8 mouse cellular contexts compared by ENCODE assay signal in the genomic region with DNA sequence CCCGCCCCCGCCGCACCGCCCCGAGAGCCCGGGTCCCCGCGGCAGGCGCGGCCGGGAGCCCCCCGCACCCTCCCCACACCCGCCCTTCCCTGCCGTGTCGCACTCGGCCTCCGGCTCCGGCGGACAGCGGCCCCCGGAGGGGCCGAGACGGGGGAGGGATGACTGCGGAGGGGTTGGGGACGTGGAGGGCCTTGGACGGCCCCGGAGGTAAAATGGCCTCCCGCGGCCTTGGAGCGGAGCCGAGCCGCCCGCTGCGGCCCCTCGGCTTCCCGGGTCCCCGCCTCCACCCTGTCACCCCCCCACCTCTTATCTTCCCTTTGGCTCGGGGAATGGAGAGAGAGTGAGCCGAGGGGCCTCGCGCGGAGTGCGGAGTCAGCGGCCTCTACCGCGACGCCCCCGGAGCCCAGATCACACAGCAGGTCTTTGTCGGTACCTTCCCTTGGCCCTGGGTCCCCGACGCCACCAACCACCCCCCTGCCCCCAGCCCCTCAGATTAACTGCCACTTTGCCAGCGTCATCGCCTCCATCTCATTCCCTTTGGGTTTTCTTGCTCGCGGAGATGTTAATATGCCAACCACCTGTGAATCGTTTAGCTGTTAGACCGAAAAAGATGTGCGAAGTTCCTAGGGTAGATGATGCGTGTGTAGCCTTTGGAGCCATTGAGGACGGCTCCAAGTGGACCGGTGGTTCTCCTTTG. TPM values are rescaled to one million over a fixed set of nuclear protein-coding genes. Genes with fewer than 3 reads are reported as not detected.
DNase-seq lines count a peak whose midpoint lies in the region; ATAC-seq and TF ChIP-seq lines count a peak whose summit lies in the region.

No protein-coding gene starts in this region.

- H3K9ac ChIP-seq in embryonic facial prominence, embryonic 12.5 days, result peak overlapping the region; percentile 98
- peak overlapping the region; percentile 99 for H3K9ac ChIP-seq in heart, postnatal 0 days (replicated peaks; ENCODE audit: low read depth, low read length)

- TF ChIP-seq EP300 in heart, postnatal 0 days (IDR thresholded peaks at IDR 0.05; ENCODE audit: low read depth), result no peak

- ATAC-seq in embryonic facial prominence, embryonic 12.5 days (ENCODE audit: insufficient number of reproducible peaks, insufficient read depth, low FRiP score, low TSS enrichment), result peak; percentile 43
- ATAC-seq in heart, postnatal 0 days (ENCODE audit: insufficient read depth, low read depth), result peak; percentile 78

- peak; percentile 19 for DNase-seq in gastrocnemius, adult 18-20 months (ENCODE audit: low spot score)
- no peak for DNase-seq in gastrocnemius, adult 8-10 months (ENCODE audit: low spot score in 2 of 2)
- peak; percentile 63 to 79 for DNase-seq in adrenal gland, postnatal 36 days
- peak; percentile 85 for DNase-seq in heart, postnatal 0 days (ENCODE audit: low spot score)
- DNase-seq in kidney, postnatal 36 days, result peak; percentile 29 to 68
- peak; percentile 61 for DNase-seq in midbrain, embryonic 10.5 days (ENCODE audit: low spot score)
- DNase-seq in spleen, postnatal 10 days (ENCODE audit: low spot score in 2 of 2), result peak; percentile 57 to 60

- H3K4me3 ChIP-seq in embryonic facial prominence, embryonic 12.5 days, result peak overlapping the region; percentile 98
- H3K4me3 ChIP-seq in heart, postnatal 0 days (ENCODE audit: low read depth, low read length), result peak overlapping the region; percentile 86
- H3K4me3 ChIP-seq in midbrain, embryonic 10.5 days, result peak overlapping the region; percentile 99

- 0 out of 2 replicates have a peak, but pooled peaks cover 2% of the 10 kb centered on the region for H3K36me3 ChIP-seq in embryonic facial prominence, embryonic 12.5 days
- 0 out of 2 replicates have a peak, but pooled peaks cover 6% of the 10 kb centered on the region for H3K36me3 ChIP-seq in heart, postnatal 0 days (replicated peaks; ENCODE audit: control insufficient read depth, insufficient read depth, low read length)
- peaks cover 17% of the 10 kb centered on the region for H3K36me3 ChIP-seq in midbrain, embryonic 10.5 days

- no peaks in the 10 kb centered on the region for H3K9me3 ChIP-seq in embryonic facial prominence, embryonic 12.5 days
- no peaks in the 10 kb centered on the region for H3K9me3 ChIP-seq in heart, postnatal 0 days (replicated peaks; ENCODE audit: control insufficient read depth, low read length)
- no peaks in the 10 kb centered on the region for H3K9me3 ChIP-seq in midbrain, embryonic 10.5 days (replicated peaks)

- 0 out of 2 replicates have a peak, but pooled peaks cover 3% of the 10 kb centered on the region for H3K4me1 ChIP-seq in embryonic facial prominence, embryonic 12.5 days
- H3K4me1 ChIP-seq in heart, postnatal 0 days (ENCODE audit: control insufficient read depth, insufficient read depth), result 0 out of 2 replicates have a peak, but pooled peaks cover 9% of the 10 kb centered on the region
- H3K4me1 ChIP-seq in midbrain, embryonic 10.5 days, result peaks cover 38% of the 10 kb centered on the region

- TF ChIP-seq CTCF in heart, postnatal 0 days (IDR thresholded peaks at IDR 0.05; ENCODE audit: low read depth), result no peak

- H3K27ac ChIP-seq in embryonic facial prominence, embryonic 12.5 days, result peak overlapping the region; percentile 93
- H3K27ac ChIP-seq in heart, postnatal 0 days (ENCODE audit: low read depth), result peak overlapping the region; percentile 98
- peak overlapping the region; percentile 99 for H3K27ac ChIP-seq in midbrain, embryonic 10.5 days (replicated peaks)

- 1% methylated on average over 44 of the region's 61 CpGs for WGBS in embryonic facial prominence, embryonic 12.5 days
- whole genome bisulfite sequencing in heart, postnatal 0 days, result under 1% methylated on average over 47 of the region's 61 CpGs
- WGBS in midbrain, embryonic 10.5 days, result under 1% methylated on average over 55 of the region's 61 CpGs

- H3K27me3 ChIP-seq in embryonic facial prominence, embryonic 12.5 days, result no peaks in the 10 kb centered on the region
- H3K27me3 ChIP-seq in heart, postnatal 0 days (ENCODE audit: control insufficient read depth, insufficient read depth, low read length), result no peaks in the 10 kb centered on the region
- H3K27me3 ChIP-seq in midbrain, embryonic 10.5 days (ENCODE audit: low read depth, poor library complexity, severe bottlenecking), result peaks cover 9% of the 10 kb centered on the region; the same call in 1 of the 2 replicates

- H3K4me2 ChIP-seq in embryonic facial prominence, embryonic 12.5 days (replicated peaks), result peak overlapping the region; percentile 69
- peak overlapping the region; percentile 61 for H3K4me2 ChIP-seq in heart, postnatal 0 days (ENCODE audit: low read depth, low read length)

RNA-seq across cellular contexts. Expression of a gene that starts 0.9 kb away (rescaled TPM):
- 10 to 100 TPM; 57.8 to 68.4 TPM for total RNA-seq in gastrocnemius, adult 18-20 months (2021)
- total RNA-seq in gastrocnemius, adult 8-10 months (2022), result 10 to 100 TPM; 59.0 to 80.1 (median 65.6) TPM
- total RNA-seq in adrenal gland, postnatal 36 days (2021), result 100 to 1,000 TPM; 117 to 215 TPM
- 115 and 118 TPM in 2 replicates for polyA plus RNA-seq in embryonic facial prominence, embryonic 12.5 days (2016; fragmentation: Nextera tagmentation; extraction: Ambion mirVana)
- total RNA-seq in heart, postnatal 0 days (2014; rRNA removed; ENCODE audit: low replicate concordance), result 119 and 198 TPM in 2 replicates
- 74.3 and 79.9 TPM in 2 replicates for polyA plus RNA-seq in heart, postnatal 0 days (2015; fragmentation: Nextera tagmentation; extraction: Ambion mirVana)
- polyA plus RNA-seq in midbrain, embryonic 10.5 days (2016; fragmentation: Nextera tagmentation; extraction: Ambion mirVana), result 135 and 155 TPM in 2 replicates

Comparison
In these comparisons a context has a peak if more than half of its experiments do, and no peak if none do; other contexts are left out.
1. DNase-seq: peak in gastrocnemius, adult 18-20 months (single experiment), adrenal gland, postnatal 36 days (2 of 2), heart, postnatal 0 days (single experiment), kidney, postnatal 36 days (2 of 2), midbrain, embryonic 10.5 days (single experiment) and spleen, postnatal 10 days (2 of 2); none in gastrocnemius, adult 8-10 months (0 of 2).
2. Peak in every context shown above with its lines, with median percentiles within 50 percentile points of each other: H3K27ac ChIP-seq and H3K4me3 ChIP-seq.